Mouse (Mus musculus): ENCODE data around the gene Rtn4r. TPM values are rescaled to one million over a fixed set of nuclear protein-coding genes. Genes with fewer than 3 reads are reported as not detected.

The Rtn4r gene
- total and polyA plus RNA-seq, 3 experiments, result 0.04 TPM; not detected in 2

DNA sequence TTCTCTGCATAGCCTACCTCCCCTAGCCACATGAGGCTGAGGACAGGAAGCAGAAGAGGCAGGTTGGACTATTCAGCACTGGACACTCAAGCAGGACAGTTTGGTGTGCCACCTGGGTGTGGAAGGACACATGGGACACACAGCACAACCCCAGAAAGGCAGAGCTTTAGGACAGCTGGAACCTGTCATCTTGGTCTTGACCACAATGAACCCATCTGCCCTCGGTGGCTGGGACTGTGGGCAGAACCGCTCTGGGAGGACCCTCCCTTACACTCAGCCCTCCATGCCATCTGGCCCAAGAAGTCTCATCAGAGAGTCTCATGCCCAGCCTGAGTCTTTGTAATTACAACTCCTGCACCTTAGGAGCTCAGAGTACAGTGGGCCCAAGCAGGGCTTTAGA, 72.6 kb downstream of the Rtn4r start:
- no peak overlapping the region for H3K4me3 ChIP-seq (ENCODE audit: control insufficient read depth in 1 of 2, insufficient read depth in 1 of 2, low read depth in 2 of 2, low read length in 2 of 2)
- no peaks in the 10 kb centered on the region for H3K4me1 ChIP-seq (ENCODE audit: control insufficient read depth in 1 of 2, insufficient read depth in 2 of 2, low read length in 2 of 2)
- no peaks in the 10 kb centered on the region for H3K36me3 ChIP-seq (ENCODE audit: control insufficient read depth in 1 of 2, insufficient read depth in 2 of 2, low read length in 2 of 2)
- no peaks in the 10 kb centered on the region for H3K9me3 ChIP-seq (replicated peaks; ENCODE audit: insufficient read depth, low read length)
- TF ChIP-seq MAX (IDR thresholded peaks at IDR 0.05; ENCODE audit: low read length), result no peak
- no peak for TF ChIP-seq SMC3 (IDR thresholded peaks at IDR 0.05; ENCODE audit: low read depth, low read length)
- no peak for TF ChIP-seq MXI1 (IDR thresholded peaks at IDR 0.05; ENCODE audit: low read depth, low read length)
- no peak for TF ChIP-seq TAL1 (IDR thresholded peaks at IDR 0.05; ENCODE audit: low read length)
- no peak for TF ChIP-seq NELFE (IDR thresholded peaks at IDR 0.05; ENCODE audit: low read depth, low read length)
- TF ChIP-seq CTCF (IDR thresholded peaks at IDR 0.05 in 2 of 3, conservative IDR thresholded peaks at IDR 0.05 in 1 of 3; ENCODE audit: control insufficient read depth in 1 of 3, insufficient read depth in 1 of 3, low read depth in 2 of 3, low read length in 3 of 3, poor library complexity in 1 of 3, severe bottlenecking in 1 of 3), result no peak
- TF ChIP-seq USF1 (IDR thresholded peaks at IDR 0.05; ENCODE audit: low read depth, low read length), result no peak
- no peak for TF ChIP-seq USF2 (IDR thresholded peaks at IDR 0.05; ENCODE audit: borderline replicate concordance in 1 of 2, insufficient read depth in 1 of 2, low read depth in 1 of 2, low read length in 2 of 2)
- TF ChIP-seq ETS1 (IDR thresholded peaks at IDR 0.05; ENCODE audit: low read depth, low read length), result no peak
- no peaks in the 10 kb centered on the region; a peak in 1 of 4 replicates for H3K27me3 ChIP-seq (ENCODE audit: control insufficient read depth in 1 of 2, insufficient read depth in 2 of 2, low read length in 2 of 2)
- no peaks in the 10 kb centered on the region for H3K79me2 ChIP-seq (ENCODE audit: control insufficient read depth, insufficient read depth, low read length, poor library complexity)
- no peak overlapping the region for H3K9ac ChIP-seq (ENCODE audit: control insufficient read depth, low read depth, low read length, poor library complexity, severe bottlenecking)
- no peak overlapping the region for H3K27ac ChIP-seq (ENCODE audit: control insufficient read depth, low read depth, low read length)
- DNase-seq (ENCODE audit: low read depth, low spot score), result no peak

DNA sequence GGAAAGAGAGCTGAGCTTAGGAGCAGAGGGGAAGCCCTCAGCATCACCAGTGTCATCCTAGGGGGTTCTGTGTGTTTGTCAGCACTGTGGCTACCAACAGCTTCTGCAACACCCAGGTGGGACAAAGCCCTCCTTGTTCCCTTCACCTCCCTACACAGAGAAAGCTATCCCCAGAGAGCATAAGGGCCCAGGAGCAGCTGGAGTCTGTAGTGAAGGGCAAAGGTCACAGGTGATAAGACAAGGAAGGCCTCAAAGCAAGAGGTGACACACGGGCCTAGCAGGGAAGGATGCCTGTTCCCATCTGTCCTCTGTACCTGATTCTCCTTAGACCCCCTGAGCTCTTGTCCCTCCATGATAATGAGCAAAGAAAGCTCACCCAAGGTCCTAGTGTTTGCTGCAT, 74.2 kb downstream of the Rtn4r start:
- H3K79me2 ChIP-seq (ENCODE audit: control insufficient read depth, insufficient read depth, low read length, poor library complexity), result no peaks in the 10 kb centered on the region
- no peak for DNase-seq (ENCODE audit: low read depth, low spot score)

More for the DNA sequence above, 74.2 kb downstream of the Rtn4r start:
- TF ChIP-seq CTCF (IDR thresholded peaks at IDR 0.05 in 2 of 3, conservative IDR thresholded peaks at IDR 0.05 in 1 of 3; ENCODE audit: control insufficient read depth in 1 of 3, insufficient read depth in 1 of 3, low read depth in 2 of 3, low read length in 3 of 3, poor library complexity in 1 of 3, severe bottlenecking in 1 of 3) (no peak), GABPA (IDR thresholded peaks at IDR 0.05; ENCODE audit: low read depth, low read length) (no peak), SMC3 (IDR thresholded peaks at IDR 0.05; ENCODE audit: low read depth, low read length) (no peak), ZKSCAN1 (IDR thresholded peaks at IDR 0.05; ENCODE audit: low read depth, low read length) (no peak), RAD21 (IDR thresholded peaks at IDR 0.05; ENCODE audit: low read depth, low read length) (no peak), RCOR1 (IDR thresholded peaks at IDR 0.05; ENCODE audit: low read depth, low read length) (no peak), E2F4 (IDR thresholded peaks at IDR 0.05; ENCODE audit: borderline replicate concordance, low read depth, low read length) (no peak), USF2 (IDR thresholded peaks at IDR 0.05; ENCODE audit: borderline replicate concordance in 1 of 2, insufficient read depth in 1 of 2, low read depth in 1 of 2, low read length in 2 of 2) (no peak), TCF12 (IDR thresholded peaks at IDR 0.05; ENCODE audit: low read depth, low read length) (no peak), EP300 (IDR thresholded peaks at IDR 0.05; ENCODE audit: low read depth in 1 of 2, low read length in 2 of 2) (no peak), GATA1 (IDR thresholded peaks at IDR 0.05; ENCODE audit: low read depth, low read length) (no peak), NELFE (IDR thresholded peaks at IDR 0.05; ENCODE audit: low read depth, low read length) (no peak), MAZ (IDR thresholded peaks at IDR 0.05; ENCODE audit: low read depth, low read length) (no peak), HCFC1 (IDR thresholded peaks at IDR 0.05; ENCODE audit: low read depth, low read length) (no peak), TBP (IDR thresholded peaks at IDR 0.05; ENCODE audit: low read depth, low read length) (no peak)
- no peaks in the 10 kb centered on the region; a peak in 1 of 4 replicates for H3K27me3 ChIP-seq (ENCODE audit: control insufficient read depth in 1 of 2, insufficient read depth in 2 of 2, low read length in 2 of 2)
- no peaks in the 10 kb centered on the region for H3K9me3 ChIP-seq (replicated peaks; ENCODE audit: insufficient read depth, low read length)
- no peak overlapping the region for H3K9ac ChIP-seq (ENCODE audit: control insufficient read depth, low read depth, low read length, poor library complexity, severe bottlenecking)
- no peaks in the 10 kb centered on the region for H3K4me1 ChIP-seq (ENCODE audit: control insufficient read depth in 1 of 2, insufficient read depth in 2 of 2, low read length in 2 of 2)
- no peaks in the 10 kb centered on the region for H3K36me3 ChIP-seq (ENCODE audit: control insufficient read depth in 1 of 2, insufficient read depth in 2 of 2, low read length in 2 of 2)
- H3K4me3 ChIP-seq (ENCODE audit: control insufficient read depth in 1 of 2, insufficient read depth in 1 of 2, low read depth in 2 of 2, low read length in 2 of 2), result no peak overlapping the region
- H3K27ac ChIP-seq (ENCODE audit: control insufficient read depth, low read depth, low read length), result no peak overlapping the region

Other genes with a start within 250 kb of the Rtn4r start
- gene Gm20518, start 236.0 kb upstream of the Rtn4r start, total RNA-seq (2012; rRNA removed), result 0.16 and 0.35 TPM in 2 replicates
- gene Gm20518, start 236.0 kb upstream of the Rtn4r start, polyA plus RNA-seq (2012; ENCODE audit: insufficient read depth in 1 of 2, insufficient read length in 2 of 2, low read depth in 1 of 2, low replicate concordance in 2 of 2, missing spikeins in 1 of 2), result under 1 TPM in 1 of 2 experiments, not detected in 1; 0.53 TPM
- gene Tssk1, start 233.4 kb upstream of the Rtn4r start, total RNA-seq (2012; rRNA removed), result 0.04 TPM in 1 of 2 replicates, not detected in the other
- under 1 TPM in 1 of 2 experiments, not detected in 1; 0.36 TPM for gene Tssk1, start 233.4 kb upstream of the Rtn4r start, polyA plus RNA-seq (2012; ENCODE audit: insufficient read depth in 1 of 2, insufficient read length in 2 of 2, low read depth in 1 of 2, low replicate concordance in 2 of 2, missing spikeins in 1 of 2)
- 35.1 and 37.1 TPM in 2 replicates for gene Dgcr2, start 229.1 kb upstream of the Rtn4r start, total RNA-seq (2012; rRNA removed)
- gene Dgcr2, start 229.1 kb upstream of the Rtn4r start, polyA plus RNA-seq (2012; ENCODE audit: insufficient read depth in 1 of 2, insufficient read length in 2 of 2, low read depth in 1 of 2, low replicate concordance in 2 of 2, missing spikeins in 1 of 2), result 10 to 100 TPM in 1 of 2 experiments, not detected in 1; 53.7 TPM
- gene Tssk2, start 229.0 kb upstream of the Rtn4r start, total RNA-seq (2012; rRNA removed), result 0.10 TPM in 1 of 2 replicates, not detected in the other
- under 1 TPM in 1 of 2 experiments, not detected in 1; 0.24 TPM for gene Tssk2, start 229.0 kb upstream of the Rtn4r start, polyA plus RNA-seq (2012; ENCODE audit: insufficient read depth in 1 of 2, insufficient read length in 2 of 2, low read depth in 1 of 2, low replicate concordance in 2 of 2, missing spikeins in 1 of 2)
- 18.5 and 21.7 TPM in 2 replicates for gene Ess2, start 216.3 kb upstream of the Rtn4r start, total RNA-seq (2012; rRNA removed)
- 10 to 100 TPM in 1 of 2 experiments, not detected in 1; 26.8 TPM for gene Ess2, start 216.3 kb upstream of the Rtn4r start, polyA plus RNA-seq (2012; ENCODE audit: insufficient read depth in 1 of 2, insufficient read length in 2 of 2, low read depth in 1 of 2, low replicate concordance in 2 of 2, missing spikeins in 1 of 2)
- gene Gsc2, start 212.6 kb upstream of the Rtn4r start, total RNA-seq (2012; rRNA removed), result not detected in 2 replicates
- not detected for gene Gsc2, start 212.6 kb upstream of the Rtn4r start, polyA plus RNA-seq (2012; ENCODE audit: insufficient read depth in 1 of 2, insufficient read length in 2 of 2, low read depth in 1 of 2, low replicate concordance in 2 of 2, missing spikeins in 1 of 2)
- 102 and 114 TPM in 2 replicates for gene Slc25a1, start 199.4 kb upstream of the Rtn4r start, total RNA-seq (2012; rRNA removed)
- 100 to 1,000 TPM in 1 of 2 experiments, not detected in 1; 184 TPM for gene Slc25a1, start 199.4 kb upstream of the Rtn4r start, polyA plus RNA-seq (2012; ENCODE audit: insufficient read depth in 1 of 2, insufficient read length in 2 of 2, low read depth in 1 of 2, low replicate concordance in 2 of 2, missing spikeins in 1 of 2)
- gene Vpreb2, start 147.2 kb upstream of the Rtn4r start, total RNA-seq (2012; rRNA removed), result not detected in 2 replicates
- gene Vpreb2, start 147.2 kb upstream of the Rtn4r start, polyA plus RNA-seq (2012; ENCODE audit: insufficient read depth in 1 of 2, insufficient read length in 2 of 2, low read depth in 1 of 2, low replicate concordance in 2 of 2, missing spikeins in 1 of 2), result not detected
- gene Dgcr6, start 74.8 kb upstream of the Rtn4r start, total RNA-seq (2012; rRNA removed), result 64.1 and 66.8 TPM in 2 replicates
- 100 to 1,000 TPM in 1 of 2 experiments, not detected in 1; 133 TPM for gene Dgcr6, start 74.8 kb upstream of the Rtn4r start, polyA plus RNA-seq (2012; ENCODE audit: insufficient read depth in 1 of 2, insufficient read length in 2 of 2, low read depth in 1 of 2, low replicate concordance in 2 of 2, missing spikeins in 1 of 2)
- gene Prodh, start 37.4 kb upstream of the Rtn4r start, total RNA-seq (2012; rRNA removed), result 40.2 and 43.3 TPM in 2 replicates
- gene Prodh, start 37.4 kb upstream of the Rtn4r start, polyA plus RNA-seq (2012; ENCODE audit: insufficient read depth in 1 of 2, insufficient read length in 2 of 2, low read depth in 1 of 2, low replicate concordance in 2 of 2, missing spikeins in 1 of 2), result 10 to 100 TPM in 1 of 2 experiments, not detected in 1; 53.6 TPM
- not detected in 2 replicates for gene Ccdc188, start 90.2 kb downstream of the Rtn4r start, total RNA-seq (2012; rRNA removed)
- not detected for gene Ccdc188, start 90.2 kb downstream of the Rtn4r start, polyA plus RNA-seq (2012; ENCODE audit: insufficient read depth in 1 of 2, insufficient read length in 2 of 2, low read depth in 1 of 2, low replicate concordance in 2 of 2, missing spikeins in 1 of 2)
- gene Zdhhc8, start 107.5 kb downstream of the Rtn4r start, total RNA-seq (2012; rRNA removed), result 9.1 and 9.6 TPM in 2 replicates
- gene Zdhhc8, start 107.5 kb downstream of the Rtn4r start, polyA plus RNA-seq (2012; ENCODE audit: insufficient read depth in 1 of 2, insufficient read length in 2 of 2, low read depth in 1 of 2, low replicate concordance in 2 of 2, missing spikeins in 1 of 2), result 10 to 100 TPM in 1 of 2 experiments, not detected in 1; 33.2 TPM
- gene Trmt2a, start 121.0 kb downstream of the Rtn4r start, total RNA-seq (2012; rRNA removed), result 132 and 178 TPM in 2 replicates
- 100 to 1,000 TPM in 1 of 2 experiments, not detected in 1; 185 TPM for gene Trmt2a, start 121.0 kb downstream of the Rtn4r start, polyA plus RNA-seq (2012; ENCODE audit: insufficient read depth in 1 of 2, insufficient read length in 2 of 2, low read depth in 1 of 2, low replicate concordance in 2 of 2, missing spikeins in 1 of 2)
- gene Ranbp1, start 121.1 kb downstream of the Rtn4r start, total RNA-seq (2012; rRNA removed), result 420 and 440 TPM in 2 replicates
- 100 to 1,000 TPM; 162 to 681 TPM for gene Ranbp1, start 121.1 kb downstream of the Rtn4r start, polyA plus RNA-seq (2012; ENCODE audit: insufficient read depth in 1 of 2, insufficient read length in 2 of 2, low read depth in 1 of 2, low replicate concordance in 2 of 2, missing spikeins in 1 of 2)
- gene Gm49776, start 130.7 kb downstream of the Rtn4r start, total RNA-seq (2012; rRNA removed), result 0.77 and 0.85 TPM in 2 replicates
- gene Gm49776, start 130.7 kb downstream of the Rtn4r start, polyA plus RNA-seq (2012; ENCODE audit: insufficient read depth in 1 of 2, insufficient read length in 2 of 2, low read depth in 1 of 2, low replicate concordance in 2 of 2, missing spikeins in 1 of 2), result 10 to 100 TPM in 1 of 2 experiments, not detected in 1; 32.7 TPM
- gene Dgcr8, start 161.6 kb downstream of the Rtn4r start, total RNA-seq (2012; rRNA removed), result 40.3 and 40.6 TPM in 2 replicates
- gene Dgcr8, start 161.6 kb downstream of the Rtn4r start, polyA plus RNA-seq (2012; ENCODE audit: insufficient read depth in 1 of 2, insufficient read length in 2 of 2, low read depth in 1 of 2, low replicate concordance in 2 of 2, missing spikeins in 1 of 2), result 10 to 100 TPM in 1 of 2 experiments, not detected in 1; 39.6 TPM
- 38.0 and 55.9 TPM in 2 replicates for gene Tango2, start 220.5 kb downstream of the Rtn4r start, total RNA-seq (2012; rRNA removed)
- gene Tango2, start 220.5 kb downstream of the Rtn4r start, polyA plus RNA-seq (2012; ENCODE audit: insufficient read depth in 1 of 2, insufficient read length in 2 of 2, low read depth in 1 of 2, low replicate concordance in 2 of 2, missing spikeins in 1 of 2), result 10 to 100 TPM in 1 of 2 experiments, not detected in 1; 98.3 TPM
- 8.9 and 9.1 TPM in 2 replicates for gene Arvcf, start 220.5 kb downstream of the Rtn4r start, total RNA-seq (2012; rRNA removed)
- 10 to 100 TPM in 1 of 2 experiments, not detected in 1; 14.5 TPM for gene Arvcf, start 220.5 kb downstream of the Rtn4r start, polyA plus RNA-seq (2012; ENCODE audit: insufficient read depth in 1 of 2, insufficient read length in 2 of 2, low read depth in 1 of 2, low replicate concordance in 2 of 2, missing spikeins in 1 of 2)